Mouse (Mus musculus) hematopoietic stem cell, adult 5-6 weeks (primary cell): ENCODE measurements at regions not wholly inside any gene's neighbourhood (a gene's known extent, or its start where the extent isn't known, plus 50 kb on each side); places are given as distances from the start of the nearest gene placed in this dataset.
"Not testable (repeated sequence)": the region's sequence is repeated elsewhere in the genome, so short reads cannot be mapped to it uniquely, and the experiment has no call there.

ENCODE experiments used
- ATAC-seq, 2 experiments: fragments of 125-278 bp in 1 of 2; replicated peaks in 1 of 2; 2 replicates each; pipeline ENCODE4 v1.8.0; 2016 to 2017; ENCODE audit warnings: inconsistent platforms in 2 of 2, mild to moderate bottlenecking in 2 of 2, moderate number of reproducible peaks in 2 of 2, low read depth in 1 of 2, moderate TSS enrichment in 1 of 2; ENCODE audit not compliant: low FRiP score in 2 of 2, poor library complexity in 2 of 2, severe bottlenecking in 2 of 2, insufficient read depth in 1 of 2, low TSS enrichment in 1 of 2

DNA sequence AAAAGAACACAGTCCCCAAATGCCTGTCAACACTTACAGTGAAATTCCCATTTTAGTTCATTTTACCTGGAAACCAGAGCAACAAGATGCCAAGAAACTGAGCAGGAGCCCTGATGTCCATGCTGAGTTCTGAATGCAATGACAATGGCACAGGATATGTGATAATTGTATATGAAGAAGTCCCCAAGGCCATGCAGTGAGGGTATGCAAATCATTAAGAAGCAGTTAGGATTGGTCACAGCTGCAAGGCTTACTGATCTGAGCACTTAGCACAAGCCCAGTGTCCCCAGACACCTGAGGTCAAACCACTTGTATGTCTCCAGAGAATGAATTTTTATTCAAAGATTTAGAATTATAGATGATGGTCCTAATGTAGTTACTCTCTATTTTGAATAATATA, 419.0 kb upstream of the Tacstd2 start:
- ATAC-seq: not testable (repeated sequence)

DNA sequence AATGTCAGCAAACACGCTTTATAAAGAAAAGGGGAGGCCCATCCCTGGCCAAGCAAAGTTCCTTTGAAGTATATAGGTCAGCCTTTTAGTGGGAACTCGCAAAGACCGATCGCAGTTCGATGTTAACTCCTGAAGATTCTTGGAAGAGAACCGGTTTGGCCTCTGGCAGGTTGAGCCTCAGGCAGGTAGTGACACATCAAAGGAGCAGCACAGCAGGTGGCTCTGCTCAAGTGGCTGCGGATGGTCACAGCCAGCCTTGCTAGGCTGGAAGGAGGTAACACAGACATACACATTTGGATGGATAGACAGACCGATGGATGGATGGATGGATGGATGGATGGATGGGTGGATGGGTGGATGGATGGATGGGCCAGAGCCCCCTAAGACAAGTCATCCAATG, 395.9 kb upstream of the Tacstd2 start:
- ATAC-seq: not testable (repeated sequence)

DNA sequence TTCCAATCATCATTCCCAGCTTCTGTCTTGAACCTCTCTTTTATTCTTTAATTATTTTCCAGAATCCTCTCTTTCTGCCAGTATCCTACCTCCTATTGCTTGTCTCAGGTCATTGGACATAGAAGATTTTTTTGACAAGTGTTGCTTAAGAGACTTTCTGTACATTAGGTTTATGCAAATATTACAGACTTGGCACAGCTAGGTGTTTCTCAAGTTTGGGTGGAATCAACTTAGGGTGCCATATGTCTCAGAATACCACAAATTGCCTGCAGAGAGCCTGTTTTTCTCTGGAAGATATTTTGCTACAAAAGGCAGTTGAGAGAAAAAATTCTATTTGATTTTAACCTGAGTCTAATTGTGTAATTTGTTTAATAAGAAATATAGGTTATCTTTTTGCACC, 386.9 kb upstream of the Tacstd2 start:
- no peak for ATAC-seq

GRCm38 (mm10) chr6:67913903-67914302, 378.3 kb upstream of the Tacstd2 start:
- ATAC-seq: no peak

GRCm38 (mm10) chr6:67913309-67913708, 377.7 kb upstream of the Tacstd2 start:
- no peak for ATAC-seq

DNA sequence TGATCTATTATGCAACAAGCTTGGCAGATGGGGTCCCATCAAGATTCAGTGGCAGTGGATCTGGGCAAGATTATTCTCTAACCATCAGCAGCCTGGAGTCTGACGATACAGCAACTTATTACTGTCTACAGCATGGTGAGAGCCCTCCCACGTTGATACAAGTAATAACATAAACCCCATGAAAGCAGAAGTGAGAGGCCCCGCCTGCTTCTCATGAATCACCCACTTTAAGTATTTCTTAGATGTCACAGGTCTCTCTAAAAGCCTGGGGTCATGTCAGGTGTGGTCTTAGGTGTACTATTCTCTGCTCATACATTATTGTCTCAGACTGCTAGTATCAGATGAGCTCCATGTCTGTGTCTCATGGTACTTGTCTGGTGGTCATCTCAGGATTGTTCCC, 360.9 kb upstream of the Tacstd2 start:
- no peak for ATAC-seq

DNA sequence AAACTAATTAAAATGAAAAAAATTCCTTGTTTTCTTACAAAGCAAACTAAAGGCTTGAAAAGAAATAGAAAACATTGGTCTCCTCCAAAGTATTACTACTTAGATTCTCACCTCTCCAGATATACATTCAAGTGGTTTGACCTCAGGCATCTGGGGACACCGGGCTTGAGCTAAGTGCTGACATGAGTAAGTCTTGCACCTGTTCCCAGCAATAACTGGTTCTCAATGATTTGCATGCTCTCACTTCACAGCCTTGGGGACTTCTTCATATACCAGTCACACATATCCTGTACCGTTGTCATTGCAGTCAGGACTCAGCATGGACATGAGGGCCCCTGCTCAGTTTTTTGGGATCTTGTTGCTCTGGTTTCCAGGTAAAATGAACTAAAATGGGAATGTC, 360.3 kb upstream of the Tacstd2 start:
- no peak for ATAC-seq

DNA sequence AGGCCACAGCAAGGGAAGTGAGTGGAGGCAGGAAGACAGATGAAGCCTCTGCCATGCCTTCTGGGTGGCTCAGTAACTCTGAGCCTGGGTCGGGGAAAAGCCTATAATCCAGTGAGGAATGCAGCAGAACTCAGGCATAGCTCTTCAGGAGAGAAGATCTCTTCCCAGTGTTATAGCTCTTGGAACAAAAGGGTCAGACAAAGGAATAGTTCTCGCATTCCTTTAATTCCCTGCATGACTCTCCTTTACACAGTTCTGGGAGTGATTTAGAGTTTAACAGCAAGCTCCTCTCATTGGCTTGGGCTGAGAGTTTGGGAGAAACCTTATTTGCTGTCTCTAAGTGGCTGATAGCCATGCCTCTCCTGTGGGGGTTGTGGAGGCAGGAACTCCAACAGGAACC, 352.0 kb upstream of the Tacstd2 start:
- ATAC-seq: no peak

GRCm38 (mm10) chr6:67884893-67885292, 349.3 kb upstream of the Tacstd2 start:
- no peak for ATAC-seq

- not testable (repeated sequence) for ATAC-seq
These were observed 345.9 kb upstream of the Tacstd2 start for GRCm38 (mm10) chr6:67881476-67881875.

DNA sequence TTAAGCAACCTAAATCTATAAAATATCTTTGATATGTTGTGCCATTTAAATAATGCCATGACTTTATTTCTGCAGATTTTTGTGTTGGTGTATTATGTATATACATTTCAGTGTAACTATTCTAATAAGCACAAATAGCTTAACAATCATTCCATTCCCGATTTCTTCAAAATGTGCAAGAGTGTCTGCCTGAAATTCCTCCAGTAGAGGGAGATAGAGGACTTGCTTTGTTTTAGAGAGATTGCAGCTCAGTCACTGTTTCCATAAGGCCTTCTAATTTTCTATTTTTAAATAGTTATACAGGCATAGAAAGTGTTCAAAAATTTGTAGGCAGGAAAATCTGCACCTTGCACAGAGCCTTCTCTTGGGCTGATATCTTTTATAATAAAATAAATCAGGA, 322.3 kb upstream of the Tacstd2 start:
- ATAC-seq: peak; percentile 64 to 69; a peak in 3 of 4 replicates

GRCm38 (mm10) chr6:67839486-67839885, 303.9 kb upstream of the Tacstd2 start:
- ATAC-seq: not testable (repeated sequence)

GRCm38 (mm10) chr6:67812478-67812877, 276.9 kb upstream of the Tacstd2 start:
- ATAC-seq: peak; percentile 78

GRCm38 (mm10) chr6:67791393-67791792, 255.8 kb upstream of the Tacstd2 start:
- ATAC-seq: no peak

DNA sequence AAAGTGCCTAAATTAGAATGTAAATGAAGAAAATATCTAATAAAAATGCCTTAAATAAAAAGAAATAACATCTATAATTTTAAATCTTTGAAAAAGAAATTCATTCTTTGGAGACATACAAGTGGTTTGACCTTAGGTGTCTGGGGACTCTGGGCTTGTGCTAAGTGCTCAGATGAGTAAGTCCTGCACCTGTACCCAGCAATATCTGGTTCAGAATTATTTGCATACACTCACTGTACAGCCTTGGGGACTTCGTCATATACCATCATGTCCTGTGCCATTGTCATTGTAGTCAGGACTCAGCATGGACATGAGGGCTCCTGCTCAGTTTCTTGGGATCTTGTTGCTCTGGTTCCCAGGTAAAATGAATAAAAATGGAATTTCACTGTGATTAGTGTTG, 255.1 kb upstream of the Tacstd2 start:
- ATAC-seq: no peak

- ATAC-seq: no peak
These were observed 251.6 kb upstream of the Tacstd2 start for GRCm38 (mm10) chr6:67787091-67787765.

DNA sequence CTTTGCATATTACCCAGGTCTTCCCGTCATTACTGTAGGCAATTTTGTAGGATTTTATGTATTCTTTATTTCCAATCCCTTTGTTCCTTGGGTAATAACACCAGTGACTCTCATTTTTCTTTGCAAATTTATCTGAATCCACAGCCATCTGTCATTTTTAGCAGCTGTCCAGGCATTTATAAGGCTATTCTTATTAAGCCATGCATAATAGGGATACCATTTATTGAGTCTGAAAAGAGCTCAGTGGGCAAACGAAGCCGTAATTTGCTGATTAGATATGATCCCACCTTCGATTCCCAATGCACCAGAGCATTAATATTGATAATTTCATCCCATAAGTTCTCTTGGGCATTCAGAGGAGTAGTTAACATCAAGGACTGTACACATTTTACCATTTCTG, 243.3 kb upstream of the Tacstd2 start:
- ATAC-seq: no peak

- peak in 1 of 2 experiments; percentile 56; a peak in 1 of 4 replicates for ATAC-seq
These were observed 218.5 kb upstream of the Tacstd2 start for GRCm38 (mm10) chr6:67754102-67754501.

DNA sequence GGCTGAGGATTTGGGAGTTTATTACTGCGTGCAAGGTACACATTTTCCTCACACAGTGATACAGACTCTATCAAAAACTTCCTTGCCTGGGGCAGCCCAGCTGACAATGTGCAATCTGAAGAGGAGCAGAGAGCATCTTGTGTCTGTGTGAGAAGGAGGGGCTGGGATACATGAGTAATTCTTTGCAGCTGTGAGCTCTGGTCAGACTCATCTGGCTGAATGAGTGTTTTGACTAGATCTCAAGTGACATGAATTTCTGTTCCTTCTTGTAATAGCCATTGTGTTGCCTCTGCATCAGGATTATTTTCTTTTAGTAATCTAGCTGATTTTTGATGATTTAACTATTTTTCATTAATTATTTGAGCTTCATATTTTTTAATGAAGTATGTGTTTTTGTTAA, 190.0 kb upstream of the Tacstd2 start:
- ATAC-seq: no peak
